Mouse (Mus musculus) spleen, adult 2 months (tissue): ENCODE measurements around the gene AI413582. TPM values are rescaled to one million over a fixed set of nuclear protein-coding genes. Genes with fewer than 3 reads are reported as not detected.

Source experiments
- DNase-seq, 2 experiments: peaks; one replicate each; pipeline versions ENCODE4 v3.0.0 to v3.0.0-alpha.2; 2012 to 2021; ENCODE audit warnings: low spot score in 2 of 2, low read depth in 1 of 2
- H3K27ac ChIP-seq: fragments of 200-500 bp; 2 replicates; pipeline ENCODE4 v1.5.1; 2012; ENCODE audit warnings: low read length, inconsistent platforms; ENCODE audit not compliant: insufficient read depth
- H3K27me3 ChIP-seq: fragments of 200-500 bp; 2 replicates; pipeline ENCODE4 v1.6.1; 2012; ENCODE audit warnings: mild to moderate bottlenecking, moderate library complexity, low read length, inconsistent platforms; ENCODE audit not compliant: control insufficient read depth, insufficient read depth
- H3K36me3 ChIP-seq: fragments of 200-500 bp; 2 replicates; pipeline ENCODE4 v1.6.1; 2012; ENCODE audit warnings: mild to moderate bottlenecking, low read length, inconsistent platforms; ENCODE audit not compliant: control insufficient read depth, insufficient read depth
- H3K4me1 ChIP-seq: fragments of 200-500 bp; 2 replicates; pipeline ENCODE4 v1.6.1; 2011; ENCODE audit warnings: inconsistent platforms; ENCODE audit not compliant: control insufficient read depth, insufficient read depth, insufficient read length
- H3K4me3 ChIP-seq: fragments of 200-500 bp; 2 replicates; pipeline ENCODE4 v1.5.1; 2011; ENCODE audit warnings: mild to moderate bottlenecking, inconsistent platforms; ENCODE audit not compliant: insufficient read depth, insufficient read length; ENCODE audit errors: extremely low read depth
- CTCF ChIP-seq: fragments of 200-500 bp; IDR thresholded peaks from 2 replicates; pipeline ENCODE4 v1.5.1; 2011; ENCODE audit warnings: mild to moderate bottlenecking, inconsistent platforms; ENCODE audit not compliant: insufficient read depth, insufficient read length, insufficient replicate concordance; ENCODE audit errors: extremely low read depth
- POLR2A ChIP-seq: fragments of 200-500 bp; IDR thresholded peaks from 2 replicates; pipeline ENCODE4 v1.6.1; 2011; ENCODE audit warnings: low read depth, low read length, inconsistent platforms
- WGBS: fragments of 180-500 bp; shearing (Covaris S2); methylation state at CpG from one replicate; pipeline ENCODE4 v1.1.7; 2018; 5-methylcytosine and 5-hydroxymethylcytosine counted together
- polyA plus RNA-seq: library from polyadenylated mRNA; depleted of rRNA; stranded (reverse); fragments of >200 nt; gene quantifications from 2 replicates; pipeline ENCODE4 v1.2.3, GENCODE M21; 2012

Gene AI413582
- polyA plus RNA-seq, 1 experiment, result 89.9 TPM

- no peak for TF ChIP-seq POLR2A
- no peak for TF ChIP-seq CTCF
- H3K4me3 ChIP-seq, result no peak overlapping the region
- H3K36me3 ChIP-seq, result peaks cover 11% of the 10 kb centered on the region
- DNase-seq, result no peak
- WGBS, result 80% methylated on average over 20 of the region's 20 CpGs
- no peaks in the 10 kb centered on the region for H3K27me3 ChIP-seq
- no peak overlapping the region for H3K27ac ChIP-seq
- H3K4me1 ChIP-seq, result no peaks in the 10 kb centered on the region
Measured at GRCm38 (mm10) chr17:27580392-27581068, 15.0 kb upstream of the AI413582 start.

- H3K4me3 ChIP-seq, result no peak overlapping the region
- no peak overlapping the region for H3K27ac ChIP-seq
- H3K36me3 ChIP-seq, result peaks cover 11% of the 10 kb centered on the region
- TF ChIP-seq POLR2A, result no peak
- no peak for TF ChIP-seq CTCF
- WGBS, result 98% methylated on average over 8 of the region's 8 CpGs
- no peak for DNase-seq
- no peaks in the 10 kb centered on the region for H3K27me3 ChIP-seq
- H3K4me1 ChIP-seq, result no peaks in the 10 kb centered on the region
Measured at GRCm38 (mm10) chr17:27579816-27580215, 14.3 kb upstream of the AI413582 start.

GRCm38 (mm10) chr17:27578487-27578886 is 12.9 kb upstream of the AI413582 start:
- no peak for TF ChIP-seq CTCF
- Histone ChIP-seq H3K4me1 (no peaks in the 10 kb centered on the region), H3K27ac (no peak overlapping the region), H3K4me3 (no peak overlapping the region), H3K27me3 (no peaks in the 10 kb centered on the region), H3K36me3 (peaks cover 11% of the 10 kb centered on the region)
- 95% methylated on average over 10 of the region's 10 CpGs for WGBS
- DNase-seq, result no peak

- no peaks in the 10 kb centered on the region for H3K4me1 ChIP-seq
Measured at GRCm38 (mm10) chr17:27577468-27577867, 11.9 kb upstream of the AI413582 start.

GRCm38 (mm10) chr17:27576056-27576455 is 10.5 kb upstream of the AI413582 start:
- H3K36me3 ChIP-seq, result peaks cover 8% of the 10 kb centered on the region
- H3K27ac ChIP-seq, result no peak overlapping the region
- TF ChIP-seq POLR2A (no peak), CTCF (no peak)
- H3K4me3 ChIP-seq, result no peak overlapping the region
- WGBS, result 86% methylated on average over 7 of the region's 7 CpGs
- no peak for DNase-seq
- no peaks in the 10 kb centered on the region for H3K27me3 ChIP-seq
- H3K4me1 ChIP-seq, result no peaks in the 10 kb centered on the region

More at GRCm38 (mm10) chr17:27577468-27577867, 11.9 kb upstream of the AI413582 start:
- no peak for DNase-seq
- WGBS, result 87% methylated on average over 6 of the region's 6 CpGs
- no peak overlapping the region for H3K27ac ChIP-seq
- H3K4me3 ChIP-seq, result no peak overlapping the region
- H3K27me3 ChIP-seq, result no peaks in the 10 kb centered on the region
- no peak for TF ChIP-seq CTCF
- no peak for TF ChIP-seq POLR2A
- peaks cover 11% of the 10 kb centered on the region for H3K36me3 ChIP-seq

GRCm38 (mm10) chr17:27575116-27575776 is 9.7 kb upstream of the AI413582 start:
- H3K4me1 ChIP-seq, result no peaks in the 10 kb centered on the region
- WGBS, result 82% methylated on average over 10 of the region's 10 CpGs
- TF ChIP-seq POLR2A (no peak), CTCF (no peak)
- H3K27me3 ChIP-seq, result no peaks in the 10 kb centered on the region
- peaks cover 5% of the 10 kb centered on the region for H3K36me3 ChIP-seq
- no peak overlapping the region for H3K27ac ChIP-seq
- no peak for DNase-seq
- no peak overlapping the region for H3K4me3 ChIP-seq

- Histone ChIP-seq H3K27ac (no peak overlapping the region), H3K36me3 (peaks cover under 1% of the 10 kb centered on the region; the same call in 1 of the 2 replicates), H3K27me3 (no peaks in the 10 kb centered on the region), H3K4me1 (no peaks in the 10 kb centered on the region), H3K4me3 (no peak overlapping the region)
- DNase-seq, result no peak
- TF ChIP-seq CTCF (no peak), POLR2A (no peak)
- WGBS, result 78% methylated on average over 15 of the region's 16 CpGs
Measured at GRCm38 (mm10) chr17:27574470-27575115, 9.0 kb upstream of the AI413582 start.
